Mouse (Mus musculus) inflammation-experienced regulatory T-cells (primary cell): ENCODE measurements around the gene Prcc. TPM values are rescaled to one million over a fixed set of nuclear protein-coding genes. Genes with fewer than 3 reads are reported as not detected.

Experiments
- polyA plus RNA-seq, 2 experiments: library from polyadenylated mRNA; unstranded; fragments of 100-300 nt; shearing (Covaris generic); gene quantifications; one replicate each; pipeline ENCODE4 v1.2.1; 2017

Gene Prcc
- polyA plus RNA-seq = 10 to 100 TPM; 13.9 to 19.8 TPM

GRCm38 (mm10) chr3:87885281-87886003, at the start of gene Prcc:
TSS of gene Prcc (minus strand) at chr3:87885608.

GRCm38 (mm10) chr3:87930078-87930795, 44.8 kb upstream of the Prcc start, which contains the start of the genes Isg20l2 and Rrnad1:
TSS of gene Isg20l2 (plus strand) at chr3:87930314.
TSS of gene Rrnad1 (minus strand) at chr3:87930717.

GRCm38 (mm10) chr3:87919336-87920108, 34.1 kb upstream of the Prcc start, which contains the start of gene Mrpl24:
TSS of gene Mrpl24 (plus strand) at chr3:87919506.

GRCm38 (mm10) chr3:87905880-87906485, 20.6 kb upstream of the Prcc start, which contains the start of gene Hdgf:
TSS of gene Hdgf (plus strand) at chr3:87906321.

GRCm38 (mm10) chr3:87846650-87847110, 38.7 kb downstream of the Prcc start, which contains the start of gene Sh2d2a:
TSS of gene Sh2d2a (plus strand) at chr3:87846755.

GRCm38 (mm10) chr3:87824206-87824605, 61.2 kb downstream of the Prcc start, which contains the start of gene Pear1:
TSS of gene Pear1 (minus strand) at chr3:87824306.

Other genes starting within 250 kb of the Prcc start
- gene Lrrc71, start 137.0 kb downstream of the Prcc start, polyA plus RNA-seq = under 1 TPM; 0.13 to 0.51 TPM
- 1 to 10 TPM in 1 of 2 experiments, under 1 TPM in 1; 0.24 to 2.0 TPM for gene Ntrk1, start 90.4 kb downstream of the Prcc start, polyA plus RNA-seq
- gene Insrr, start 88.7 kb downstream of the Prcc start, polyA plus RNA-seq = 1 to 10 TPM in 1 of 2 experiments, under 1 TPM in 1; 0.06 to 1.3 TPM
- 100 to 1,000 TPM in 1 of 2 experiments, 10 to 100 TPM in 1; 51.9 to 127 TPM for gene Pear1, start 61.3 kb downstream of the Prcc start, polyA plus RNA-seq
- 100 to 1,000 TPM; 207 to 242 TPM for gene Sh2d2a, start 38.9 kb downstream of the Prcc start, polyA plus RNA-seq
- 100 to 1,000 TPM; 130 to 152 TPM for gene Hdgf, start 20.7 kb upstream of the Prcc start, polyA plus RNA-seq
- gene Mrpl24, start 33.9 kb upstream of the Prcc start, polyA plus RNA-seq = 100 to 1,000 TPM; 129 to 143 TPM
- 10 to 100 TPM; 32.3 to 33.0 TPM for gene Isg20l2, start 44.7 kb upstream of the Prcc start, polyA plus RNA-seq
- gene Rrnad1, start 45.1 kb upstream of the Prcc start, polyA plus RNA-seq = 10 to 100 TPM; 27.7 to 30.8 TPM
- gene Crabp2, start 63.1 kb upstream of the Prcc start, polyA plus RNA-seq = 1 to 10 TPM in 1 of 2 experiments, not detected in 1; 1.1 TPM
- 1 to 10 TPM in 1 of 2 experiments, under 1 TPM in 1; 0.58 to 4.1 TPM for gene Nes, start 85.5 kb upstream of the Prcc start, polyA plus RNA-seq
- gene Bcan, start 114.6 kb upstream of the Prcc start, polyA plus RNA-seq = not detected
- gene Hapln2, start 142.0 kb upstream of the Prcc start, polyA plus RNA-seq = under 1 TPM in 1 of 2 experiments, not detected in 1; 0.12 TPM
- gene Gpatch4, start 157.5 kb upstream of the Prcc start, polyA plus RNA-seq = 10 to 100 TPM; 27.3 to 49.8 TPM
- 10 to 100 TPM; 80.8 to 88.9 TPM for gene Naxe, start 172.9 kb upstream of the Prcc start, polyA plus RNA-seq
- 1 to 10 TPM in 1 of 2 experiments, not detected in 1; 1.5 TPM for gene Ttc24, start 192.7 kb upstream of the Prcc start, polyA plus RNA-seq
- gene Iqgap3, start 196.4 kb upstream of the Prcc start, polyA plus RNA-seq = 1 to 10 TPM in 1 of 2 experiments, under 1 TPM in 1; 0.69 to 3.5 TPM